Mouse (Mus musculus): Measurements from ENCODE around the gene Clip2. TPM values are rescaled to one million over a fixed set of nuclear protein-coding genes. Genes with fewer than 3 reads are reported as not detected.
"Not testable (repeated sequence)": the region's sequence is repeated elsewhere in the genome, so short reads cannot be mapped to it uniquely, and the experiment has no call there.

The Clip2 gene
- polyA plus RNA-seq, 1 experiment = 43.4 TPM

DNA sequence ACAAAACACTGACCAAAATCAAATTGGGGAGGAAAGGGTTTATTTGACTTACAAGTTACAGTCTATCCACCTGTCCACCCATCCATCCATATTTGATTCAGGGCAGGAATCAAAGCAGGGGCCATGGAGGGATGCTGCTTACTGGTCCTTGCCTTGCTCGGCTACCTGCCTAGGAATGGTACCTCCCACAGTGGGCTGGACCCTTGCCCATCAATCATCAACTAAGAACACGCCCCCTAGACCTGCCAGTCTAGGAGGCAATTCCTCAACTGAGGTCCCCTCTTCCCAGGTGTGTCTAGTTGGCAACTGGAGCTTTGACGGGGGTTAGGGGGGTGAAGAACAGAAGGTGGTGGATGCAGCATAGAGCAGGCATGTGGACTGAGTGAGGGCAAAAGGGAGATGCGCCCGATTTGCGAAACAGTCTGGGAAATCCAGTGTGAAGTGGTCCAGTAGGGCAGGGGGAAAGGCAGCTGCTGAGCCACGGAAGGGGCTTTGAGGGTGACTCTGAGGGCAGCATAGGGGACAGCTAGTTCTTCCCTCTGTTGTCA lies 67.0 kb downstream of the Clip2 start:
- no peaks in the 10 kb centered on the region for H3K4me1 ChIP-seq (ENCODE audit: control insufficient read depth, insufficient read depth, insufficient read length, low read length)
- no peak overlapping the region for H3K27ac ChIP-seq (ENCODE audit: insufficient read depth, low read depth, low read length)
- no peaks in the 10 kb centered on the region for H3K27me3 ChIP-seq (ENCODE audit: control insufficient read depth, insufficient read depth, low read length)
- WGBS = 74% methylated on average over 7 of the region's 7 CpGs
- TF ChIP-seq POLR2A (IDR thresholded peaks at IDR 0.05; ENCODE audit: low read depth, low read length) = no peak
- TF ChIP-seq CTCF (IDR thresholded peaks at IDR 0.05; ENCODE audit: extremely low read depth, insufficient read length, insufficient replicate concordance, low read depth, low read length) = no peak
- H3K36me3 ChIP-seq (ENCODE audit: control insufficient read depth, insufficient read depth, low read length) = peaks cover 14% of the 10 kb centered on the region
- H3K4me3 ChIP-seq (ENCODE audit: low read depth, low read length) = no peak overlapping the region

- 79% methylated on average over 1 of the region's 1 CpGs for WGBS
- Histone ChIP-seq H3K4me1 (ENCODE audit: control insufficient read depth, insufficient read depth, insufficient read length, low read length) (no peaks in the 10 kb centered on the region), H3K27me3 (ENCODE audit: control insufficient read depth, insufficient read depth, low read length) (no peaks in the 10 kb centered on the region), H3K27ac (ENCODE audit: insufficient read depth, low read depth, low read length) (no peak overlapping the region), H3K4me3 (ENCODE audit: low read depth, low read length) (no peak overlapping the region), H3K36me3 (ENCODE audit: control insufficient read depth, insufficient read depth, low read length) (no peaks in the 10 kb centered on the region)
- TF ChIP-seq CTCF (IDR thresholded peaks at IDR 0.05; ENCODE audit: extremely low read depth, insufficient read length, insufficient replicate concordance, low read depth, low read length) = no peak
- no peak for TF ChIP-seq POLR2A (IDR thresholded peaks at IDR 0.05; ENCODE audit: low read depth, low read length)
Observed at GRCm38 (mm10) chr5:134483291-134483690, 68.9 kb downstream of the Clip2 start.

- no peaks in the 10 kb centered on the region for H3K27me3 ChIP-seq (ENCODE audit: control insufficient read depth, insufficient read depth, low read length)
- 78% methylated on average over 11 of the region's 11 CpGs for whole genome bisulfite sequencing
- H3K4me1 ChIP-seq (ENCODE audit: control insufficient read depth, insufficient read depth, insufficient read length, low read length) = no peaks in the 10 kb centered on the region
- TF ChIP-seq CTCF (IDR thresholded peaks at IDR 0.05; ENCODE audit: extremely low read depth, insufficient read length, insufficient replicate concordance, low read depth, low read length) = no peak
- no peak for TF ChIP-seq POLR2A (IDR thresholded peaks at IDR 0.05; ENCODE audit: low read depth, low read length)
- H3K36me3 ChIP-seq (ENCODE audit: control insufficient read depth, insufficient read depth, low read length) = no peaks in the 10 kb centered on the region
- H3K4me3 ChIP-seq (ENCODE audit: low read depth, low read length) = no peak overlapping the region
- no peak overlapping the region for H3K27ac ChIP-seq (ENCODE audit: insufficient read depth, low read depth, low read length)
Observed at GRCm38 (mm10) chr5:134482331-134482730, 69.9 kb downstream of the Clip2 start.

DNA sequence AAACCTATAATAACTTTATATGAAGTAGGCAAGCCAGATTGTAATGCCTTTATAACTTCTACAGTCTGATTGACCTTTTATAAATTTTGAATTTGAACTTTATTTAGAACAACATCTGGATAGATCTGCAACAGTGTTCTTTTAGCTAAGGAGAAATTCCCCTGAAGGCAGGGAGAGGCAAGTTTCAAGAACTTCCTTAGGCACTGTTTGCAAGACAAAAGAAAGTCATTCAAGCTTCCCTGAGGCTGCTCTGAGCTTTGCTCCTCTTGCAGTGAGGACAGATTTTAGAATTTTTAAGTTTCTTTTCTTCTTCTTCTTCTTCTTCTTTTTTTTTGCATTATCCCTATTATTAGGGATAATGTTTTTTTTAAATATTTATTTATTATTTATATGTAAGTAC lies 73.3 kb downstream of the Clip2 start:
- H3K4me3 ChIP-seq (ENCODE audit: low read depth, low read length); H3K4me1 ChIP-seq (ENCODE audit: control insufficient read depth, insufficient read depth, insufficient read length, low read length); H3K36me3 ChIP-seq (ENCODE audit: control insufficient read depth, insufficient read depth, low read length); H3K27ac ChIP-seq (ENCODE audit: insufficient read depth, low read depth, low read length); H3K27me3 ChIP-seq (ENCODE audit: control insufficient read depth, insufficient read depth, low read length): not testable (repeated sequence)

GRCm38 (mm10) chr5:134475686-134476085 lies 76.5 kb downstream of the Clip2 start:
- H3K36me3 ChIP-seq (ENCODE audit: control insufficient read depth, insufficient read depth, low read length); H3K4me3 ChIP-seq (ENCODE audit: low read depth, low read length); H3K4me1 ChIP-seq (ENCODE audit: control insufficient read depth, insufficient read depth, insufficient read length, low read length); H3K27me3 ChIP-seq (ENCODE audit: control insufficient read depth, insufficient read depth, low read length); H3K27ac ChIP-seq (ENCODE audit: insufficient read depth, low read depth, low read length): not testable (repeated sequence)
- 97% methylated on average over 7 of the region's 7 CpGs for WGBS

DNA sequence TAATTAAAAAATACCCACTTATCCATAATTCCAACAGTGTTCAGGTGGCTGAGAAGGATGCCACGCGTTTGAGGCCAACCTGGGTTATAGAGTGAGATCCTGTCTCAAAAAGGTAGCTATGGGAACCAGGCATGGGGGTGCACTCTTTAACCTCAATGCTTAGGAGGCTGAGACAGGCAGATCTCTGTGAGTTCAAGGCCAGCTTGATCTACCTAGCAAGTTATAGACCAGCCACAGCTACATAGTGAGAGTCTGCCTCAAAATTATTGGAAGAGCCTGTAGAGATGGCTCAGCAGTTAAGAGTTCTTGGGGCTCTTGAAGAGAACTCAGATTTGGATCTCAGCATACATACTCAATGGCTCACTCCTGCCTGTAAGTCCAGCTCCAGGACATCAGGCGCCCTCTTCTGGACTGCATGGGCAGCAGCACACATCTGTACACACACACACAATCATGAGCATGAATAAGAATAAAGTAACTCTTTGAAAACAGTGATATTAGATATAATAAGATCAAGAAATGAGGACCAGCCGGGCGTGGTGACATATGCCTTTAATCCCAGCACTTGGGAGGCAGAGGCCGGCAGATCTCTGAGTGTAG lies 77.1 kb downstream of the Clip2 start:
- Histone ChIP-seq H3K4me3 (ENCODE audit: low read depth, low read length) (no peak overlapping the region), H3K27ac (ENCODE audit: insufficient read depth, low read depth, low read length) (no peak overlapping the region), H3K36me3 (ENCODE audit: control insufficient read depth, insufficient read depth, low read length) (no peaks in the 10 kb centered on the region), H3K4me1 (ENCODE audit: control insufficient read depth, insufficient read depth, insufficient read length, low read length) (no peaks in the 10 kb centered on the region), H3K27me3 (ENCODE audit: control insufficient read depth, insufficient read depth, low read length) (no peaks in the 10 kb centered on the region)
- TF ChIP-seq CTCF (IDR thresholded peaks at IDR 0.05; ENCODE audit: extremely low read depth, insufficient read length, insufficient replicate concordance, low read depth, low read length) = 0 out of 2 replicates have a peak, but pooled peaks have one; percentile 11
- TF ChIP-seq POLR2A (IDR thresholded peaks at IDR 0.05; ENCODE audit: low read depth, low read length) = no peak
- 94% methylated on average over 6 of the region's 6 CpGs for WGBS

- H3K4me1 ChIP-seq (ENCODE audit: control insufficient read depth, insufficient read depth, insufficient read length, low read length) = peaks cover 2% of the 10 kb centered on the region; the same call in 1 of the 2 replicates
- no peak overlapping the region for H3K4me3 ChIP-seq (ENCODE audit: low read depth, low read length)
- WGBS = 78% methylated on average over 2 of the region's 2 CpGs
- no peaks in the 10 kb centered on the region for H3K27me3 ChIP-seq (ENCODE audit: control insufficient read depth, insufficient read depth, low read length)
- TF ChIP-seq POLR2A (IDR thresholded peaks at IDR 0.05; ENCODE audit: low read depth, low read length) = no peak
- peak; percentile 53; the same call in 1 of the 2 replicates for TF ChIP-seq CTCF (IDR thresholded peaks at IDR 0.05; ENCODE audit: extremely low read depth, insufficient read length, insufficient replicate concordance, low read depth, low read length)
- H3K27ac ChIP-seq (ENCODE audit: insufficient read depth, low read depth, low read length) = no peak overlapping the region
- no peaks in the 10 kb centered on the region for H3K36me3 ChIP-seq (ENCODE audit: control insufficient read depth, insufficient read depth, low read length)
Observed at GRCm38 (mm10) chr5:134473902-134474301, 78.3 kb downstream of the Clip2 start.
